Mouse (Mus musculus): ENCODE data around the gene Sapcd1.
A peak's percentile ranks its signal among the peaks of the same experiment; 100 is the strongest.

The Sapcd1 gene

GRCm38 (mm10) chr17:35027277-35028068 is at the start of gene Sapcd1:
TSS of gene Sapcd1 (minus strand) at chr17:35028016.
- no peak for DNase-seq

GRCm38 (mm10) chr17:35077285-35077684 is 49.5 kb upstream of the Sapcd1 start:
- DNase-seq: no peak

GRCm38 (mm10) chr17:35076507-35077176 is 48.8 kb upstream of the Sapcd1 start, which contains the start of gene Ly6g6e:
TSS of gene Ly6g6e (plus strand) at chr17:35076902.
- no peak for DNase-seq

- DNase-seq: no peak
Measured at GRCm38 (mm10) chr17:35074097-35074496, 46.3 kb upstream of the Sapcd1 start.

- no peak for DNase-seq
Measured at GRCm38 (mm10) chr17:35071454-35071853, 43.6 kb upstream of the Sapcd1 start.

GRCm38 (mm10) chr17:35070556-35071229 is 42.9 kb upstream of the Sapcd1 start:
- DNase-seq: no peak

GRCm38 (mm10) chr17:35068213-35068914 is 40.5 kb upstream of the Sapcd1 start:
- DNase-seq: no peak

GRCm38 (mm10) chr17:35066084-35066483 is 38.3 kb upstream of the Sapcd1 start, which contains the start of gene Mpig6b:
TSS of gene Mpig6b (minus strand) at chr17:35066184.
- DNase-seq: no peak

- peak in 1 of 2 experiments; percentile 28 for DNase-seq
Measured at GRCm38 (mm10) chr17:35064951-35065947, 37.4 kb upstream of the Sapcd1 start, which contains the start of gene Ly6g6c. TSS of gene Ly6g6c (plus strand) at chr17:35065388.

GRCm38 (mm10) chr17:35064378-35064877 is 36.6 kb upstream of the Sapcd1 start:
- no peak for DNase-seq

GRCm38 (mm10) chr17:35063466-35063865 is 35.6 kb upstream of the Sapcd1 start:
- DNase-seq: no peak

- DNase-seq: no peak
Measured at GRCm38 (mm10) chr17:35061299-35061698, 33.5 kb upstream of the Sapcd1 start.

- no peak for DNase-seq
Measured at GRCm38 (mm10) chr17:35060737-35061297, 33.0 kb upstream of the Sapcd1 start.

- DNase-seq: no peak
Measured at GRCm38 (mm10) chr17:35060071-35060470, 32.3 kb upstream of the Sapcd1 start.

GRCm38 (mm10) chr17:35058911-35059892 is 31.4 kb upstream of the Sapcd1 start, which contains the start of gene Ddah2:
TSS of gene Ddah2 (plus strand) at chr17:35059035.
- DNase-seq: peak; percentile 76 to 90

GRCm38 (mm10) chr17:35058316-35058715 is 30.5 kb upstream of the Sapcd1 start:
- DNase-seq: no peak

- DNase-seq: no peak
Measured at GRCm38 (mm10) chr17:35057090-35057489, 29.3 kb upstream of the Sapcd1 start.

GRCm38 (mm10) chr17:35055691-35056495 is 28.1 kb upstream of the Sapcd1 start:
- DNase-seq: no peak
